Mouse (Mus musculus) hindbrain, embryonic 10.5 days (tissue): ENCODE measurements around the gene Tmem158. TPM values are rescaled to one million over a fixed set of nuclear protein-coding genes. Genes with fewer than 3 reads are reported as not detected.

Experiments
- DNase-seq: peaks from one replicate; pipeline ENCODE4 v3.0.0-alpha.2; 2017; ENCODE audit warnings: low spot score
- H3K27ac ChIP-seq: fragments of 300-500 bp; sonication (generic); 2 replicates; pipeline ENCODE4 v1.5.1; 2016; ENCODE audit warnings: mild to moderate bottlenecking, moderate library complexity
- H3K27me3 ChIP-seq: fragments of 300-500 bp; sonication (generic); 2 replicates; pipeline ENCODE4 v1.6.1; 2016; ENCODE audit warnings: mild to moderate bottlenecking; ENCODE audit not compliant: poor library complexity, insufficient read depth, severe bottlenecking
- H3K36me3 ChIP-seq: fragments of 300-500 bp; sonication (generic); 2 replicates; pipeline ENCODE4 v1.6.1; 2016; ENCODE audit warnings: mild to moderate bottlenecking, moderate library complexity
- H3K4me1 ChIP-seq: fragments of 300-500 bp; sonication (generic); replicated peaks from 2 replicates; pipeline ENCODE4 v1.6.1; 2016; ENCODE audit warnings: mild to moderate bottlenecking
- H3K4me3 ChIP-seq: fragments of 300-500 bp; sonication (generic); 2 replicates; pipeline ENCODE4 v1.5.1; 2016; ENCODE audit warnings: mild to moderate bottlenecking, moderate library complexity
- H3K9me3 ChIP-seq: fragments of 300-500 bp; sonication (generic); 2 replicates; pipeline ENCODE4 v1.6.1; 2016; ENCODE audit warnings: mild to moderate bottlenecking, moderate library complexity
- WGBS: fragments of 180-500 bp; shearing (Covaris S2); methylation state at CpG from one replicate; pipeline ENCODE4 v1.1.7; 2016; 5-methylcytosine and 5-hydroxymethylcytosine counted together
- polyA plus RNA-seq: library from polyadenylated mRNA; unstranded; fragments of >200 nt; fragmentation: Nextera tagmentation; extraction: Ambion mirVana; gene quantifications from 2 replicates; pipeline ENCODE4 v1.2.1, GENCODE M21; 2016

Gene Tmem158
- polyA plus RNA-seq, 1 experiment from 2014 or later, result 6.3 TPM

DNA sequence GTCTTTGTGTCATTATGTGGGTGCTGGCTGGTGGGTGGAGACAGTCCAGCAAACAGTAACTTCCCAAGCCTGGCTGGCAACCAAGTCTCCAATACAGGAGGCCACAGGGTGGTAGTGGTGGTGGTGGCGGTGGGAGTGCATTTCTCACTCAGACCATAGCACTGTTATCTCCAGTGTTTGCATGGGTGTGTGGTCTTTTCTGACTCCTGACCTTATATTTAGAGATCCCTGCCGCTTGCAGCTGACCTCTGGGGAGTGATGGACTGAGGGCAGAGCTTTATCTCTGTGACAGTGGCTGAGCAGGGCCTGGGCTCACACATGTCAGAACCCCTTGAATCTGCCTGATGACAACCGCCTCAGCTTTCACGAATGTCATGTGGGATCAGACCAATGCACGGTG is 14.1 kb upstream of the Tmem158 start:
- WGBS, result 83% methylated on average over 5 of the region's 5 CpGs
- no peaks in the 10 kb centered on the region for H3K4me1 ChIP-seq

DNA sequence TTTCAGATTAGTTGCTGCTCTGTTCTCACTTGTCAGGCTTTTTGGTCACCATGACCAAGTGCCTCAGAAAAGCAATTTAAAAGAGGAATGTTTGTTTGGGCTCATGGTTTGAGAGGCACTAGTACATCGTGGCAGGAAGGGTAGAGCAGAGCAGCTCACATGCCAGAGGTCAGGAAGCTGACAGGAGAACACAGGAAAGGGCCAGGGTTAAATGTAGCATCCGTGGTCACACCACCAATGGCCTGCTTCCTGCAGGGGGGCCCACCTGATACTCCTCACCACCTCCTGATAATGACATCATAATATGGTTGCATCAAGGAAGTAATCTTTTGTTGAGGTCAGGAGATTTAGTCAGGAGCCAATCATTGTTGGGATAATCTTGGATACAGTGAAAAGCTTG is 13.3 kb upstream of the Tmem158 start:
- Histone ChIP-seq H3K27me3 (no peaks in the 10 kb centered on the region), H3K36me3 (no peaks in the 10 kb centered on the region), H3K9me3 (no peaks in the 10 kb centered on the region), H3K27ac (no peak overlapping the region), H3K4me1 (no peaks in the 10 kb centered on the region), H3K4me3 (no peak overlapping the region)
- WGBS, result 54% methylated on average over 2 of the region's 2 CpGs
- DNase-seq, result no peak

More for the DNA sequence above, 14.1 kb upstream of the Tmem158 start:
- Histone ChIP-seq H3K27ac (no peak overlapping the region), H3K9me3 (no peaks in the 10 kb centered on the region), H3K36me3 (no peaks in the 10 kb centered on the region), H3K4me3 (no peak overlapping the region), H3K27me3 (no peaks in the 10 kb centered on the region)
- no peak for DNase-seq

DNA sequence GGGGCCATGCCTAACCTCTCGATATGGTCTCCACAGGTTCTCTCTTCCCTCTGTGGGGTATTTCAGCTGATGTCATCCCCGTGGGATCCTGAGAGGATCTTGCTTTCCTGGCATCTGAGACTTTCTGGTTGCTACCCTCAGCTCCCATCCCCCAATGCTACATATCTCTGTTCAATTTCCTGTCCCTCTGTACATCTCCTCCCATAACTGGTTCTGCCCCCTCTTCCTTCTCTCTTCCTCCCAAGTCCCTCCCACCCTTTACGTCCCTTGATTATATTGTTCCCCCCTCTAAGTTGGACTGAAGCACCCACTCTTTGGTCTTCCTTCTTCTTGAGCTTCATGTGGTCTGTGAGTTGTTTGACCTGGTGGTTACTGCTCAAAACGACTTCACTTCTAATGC is 11.0 kb upstream of the Tmem158 start:
- WGBS, result 78% methylated on average over 4 of the region's 4 CpGs
- Histone ChIP-seq H3K36me3 (no peaks in the 10 kb centered on the region), H3K4me3 (no peak overlapping the region), H3K27me3 (no peaks in the 10 kb centered on the region), H3K27ac (no peak overlapping the region), H3K4me1 (no peaks in the 10 kb centered on the region), H3K9me3 (no peaks in the 10 kb centered on the region)
- no peak for DNase-seq

DNA sequence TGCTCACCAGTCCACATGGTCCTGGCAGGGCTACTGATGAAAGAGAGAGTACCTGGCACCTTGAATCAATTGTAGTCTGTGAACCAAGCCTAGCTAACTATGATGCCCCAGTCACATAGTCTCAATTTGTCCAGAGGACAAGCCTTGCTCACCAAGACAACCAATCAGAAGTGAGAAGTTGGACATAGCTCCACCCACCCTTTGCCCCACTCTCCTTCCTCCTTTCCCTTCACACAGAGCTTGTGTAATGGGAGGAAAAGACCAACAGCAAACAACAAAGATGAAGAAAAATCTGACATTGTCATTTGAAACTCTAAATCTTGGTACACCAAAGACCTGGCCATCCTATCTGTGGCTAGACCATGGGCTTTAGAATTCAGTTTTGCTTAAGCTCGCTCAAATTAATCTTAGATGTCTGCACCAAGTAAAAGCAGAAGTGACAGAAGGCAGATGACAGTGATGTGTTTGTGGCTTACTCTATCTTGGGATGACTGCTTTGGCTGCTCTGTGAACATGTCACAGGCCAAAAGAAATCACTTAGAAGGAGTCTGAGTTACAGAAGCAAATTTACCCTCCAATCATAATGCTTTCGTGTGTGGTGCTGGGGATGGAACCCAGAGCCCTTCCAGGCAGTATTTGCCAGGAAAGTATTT is 9.5 kb upstream of the Tmem158 start:
- Histone ChIP-seq H3K4me1 (no peaks in the 10 kb centered on the region), H3K9me3 (no peaks in the 10 kb centered on the region), H3K36me3 (no peaks in the 10 kb centered on the region), H3K27me3 (no peaks in the 10 kb centered on the region), H3K4me3 (no peak overlapping the region), H3K27ac (no peak overlapping the region)
- no peak for DNase-seq
- WGBS, result 87% methylated on average over 2 of the region's 2 CpGs

DNA sequence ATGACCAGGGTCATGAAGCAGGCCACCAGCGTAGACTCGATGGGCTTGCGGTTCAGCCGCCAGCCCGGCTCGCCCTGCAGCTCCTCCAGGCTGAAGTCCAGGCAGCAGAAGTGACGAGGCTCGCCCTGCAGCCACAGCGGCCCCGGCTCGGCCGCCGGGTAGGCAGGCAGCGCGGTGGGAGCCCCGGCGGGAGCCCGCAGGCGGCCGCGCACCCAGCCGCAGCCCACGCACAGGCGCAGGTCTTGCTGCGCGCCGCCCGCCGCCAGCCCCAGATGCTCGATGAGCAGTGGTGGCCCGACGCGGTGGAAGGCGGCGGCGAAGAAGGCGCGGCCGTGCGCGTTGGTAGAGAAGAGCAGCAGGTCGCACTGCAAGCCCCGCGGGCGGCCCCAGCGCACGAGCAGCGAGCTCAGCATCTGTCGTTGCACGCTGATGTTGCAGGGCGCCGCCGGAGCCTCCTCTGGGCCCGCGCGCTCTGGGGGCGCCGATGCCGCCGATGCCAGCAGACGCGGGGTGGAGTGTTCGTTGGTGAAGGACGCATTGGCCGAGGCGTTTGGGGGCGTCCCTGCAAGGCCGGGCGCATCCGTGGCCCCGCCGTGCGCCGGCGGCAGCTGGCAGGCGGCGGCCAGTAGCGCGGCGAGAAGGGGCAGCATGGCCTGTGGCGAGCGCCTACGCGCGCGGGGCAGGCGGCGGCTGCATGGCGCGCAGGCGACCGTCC is 511 bp downstream of the Tmem158 start:
- Histone ChIP-seq H3K27me3 (peaks cover 46% of the 10 kb centered on the region), H3K27ac (peak overlapping the region; percentile 86), H3K4me3 (peak overlapping the region; percentile 74), H3K36me3 (no peaks in the 10 kb centered on the region), H3K9me3 (no peaks in the 10 kb centered on the region), H3K4me1 (peaks cover 19% of the 10 kb centered on the region)
- DNase-seq, result no peak
- WGBS, result under 1% methylated on average over 92 of the region's 92 CpGs

DNA sequence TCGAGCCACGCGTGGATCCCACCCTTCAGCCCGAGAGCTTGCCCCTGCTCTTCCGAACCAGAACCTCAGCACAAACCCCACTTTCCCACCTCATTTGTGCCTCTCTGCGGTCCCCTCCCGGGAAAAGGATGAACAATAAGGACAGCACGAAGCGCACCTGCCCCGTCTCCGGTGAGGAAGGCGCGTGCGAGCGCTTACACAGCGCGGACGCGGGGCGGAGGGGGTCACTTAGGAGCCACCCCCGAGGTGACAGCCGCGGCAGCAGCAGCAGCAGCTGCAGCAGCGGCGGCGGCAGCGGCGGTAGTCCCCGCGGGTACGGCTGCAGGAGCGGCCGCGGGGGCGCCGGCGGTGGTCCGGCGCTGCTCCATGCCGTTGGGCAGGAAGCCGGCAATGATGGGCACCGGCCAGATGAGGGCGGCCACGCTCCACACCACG is 1.1 kb downstream of the Tmem158 start:
- DNase-seq, result peak; percentile 90
- Histone ChIP-seq H3K4me3 (peak overlapping the region; percentile 74), H3K27ac (peak overlapping the region; percentile 86), H3K36me3 (no peaks in the 10 kb centered on the region), H3K27me3 (peaks cover 46% of the 10 kb centered on the region), H3K4me1 (peaks cover 19% of the 10 kb centered on the region), H3K9me3 (no peaks in the 10 kb centered on the region)
- WGBS, result under 1% methylated on average over 45 of the region's 45 CpGs

DNA sequence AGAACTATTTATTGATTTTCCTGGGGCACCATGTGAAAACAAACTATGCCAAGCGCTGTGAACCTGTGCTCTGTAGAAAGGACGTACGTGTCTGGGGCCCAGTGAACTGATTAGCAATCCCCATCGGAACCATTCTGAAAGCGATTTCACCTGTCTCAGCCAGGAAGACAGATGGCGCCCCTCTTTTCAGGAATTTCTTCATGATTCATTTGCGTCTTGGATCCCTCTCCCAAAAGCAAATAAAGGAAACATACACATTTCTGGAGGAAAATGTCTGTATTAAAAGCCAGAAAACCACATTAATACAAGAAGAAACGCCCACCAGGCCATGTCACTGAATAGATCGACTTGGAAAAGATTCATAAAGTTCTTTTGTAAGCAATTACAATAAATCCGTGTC is 1.8 kb downstream of the Tmem158 start:
- Histone ChIP-seq H3K4me3 (0 out of 2 replicates have a peak overlapping the region, but pooled peaks have one; percentile 74), H3K9me3 (no peaks in the 10 kb centered on the region)

DNA sequence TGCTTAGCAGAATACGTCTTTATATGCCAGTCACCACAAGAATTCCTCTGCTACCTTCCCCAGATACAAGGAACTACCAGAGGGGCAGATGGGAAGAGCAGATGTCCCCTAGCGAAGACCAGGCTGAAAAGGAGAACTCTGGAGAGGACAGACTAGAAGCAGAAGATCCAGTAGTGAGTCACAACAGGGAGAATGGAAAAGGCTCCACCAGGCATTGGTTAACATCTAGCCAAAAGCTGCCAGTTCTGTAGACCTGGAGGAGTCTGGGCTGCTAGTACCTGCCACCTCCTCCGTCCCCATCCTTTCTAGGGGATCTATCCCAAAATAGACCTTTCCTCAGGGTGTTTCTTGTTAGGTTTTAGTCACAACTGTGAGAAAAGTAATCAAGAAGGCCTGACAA is 4.8 kb downstream of the Tmem158 start:
- DNase-seq, result no peak
- Histone ChIP-seq H3K27ac (no peak overlapping the region), H3K4me3 (no peak overlapping the region), H3K36me3 (no peaks in the 10 kb centered on the region), H3K27me3 (peaks cover 24% of the 10 kb centered on the region), H3K4me1 (peaks cover 19% of the 10 kb centered on the region), H3K9me3 (no peaks in the 10 kb centered on the region)
- 81% methylated on average over 3 of the region's 3 CpGs for WGBS

More for the DNA sequence above, 1.8 kb downstream of the Tmem158 start:
- no peak overlapping the region for H3K27ac ChIP-seq
- peaks cover 19% of the 10 kb centered on the region for H3K4me1 ChIP-seq
- no peaks in the 10 kb centered on the region for H3K36me3 ChIP-seq
- peaks cover 42% of the 10 kb centered on the region for H3K27me3 ChIP-seq
- DNase-seq, result no peak
- 34% methylated on average over 10 of the region's 10 CpGs for WGBS

DNA sequence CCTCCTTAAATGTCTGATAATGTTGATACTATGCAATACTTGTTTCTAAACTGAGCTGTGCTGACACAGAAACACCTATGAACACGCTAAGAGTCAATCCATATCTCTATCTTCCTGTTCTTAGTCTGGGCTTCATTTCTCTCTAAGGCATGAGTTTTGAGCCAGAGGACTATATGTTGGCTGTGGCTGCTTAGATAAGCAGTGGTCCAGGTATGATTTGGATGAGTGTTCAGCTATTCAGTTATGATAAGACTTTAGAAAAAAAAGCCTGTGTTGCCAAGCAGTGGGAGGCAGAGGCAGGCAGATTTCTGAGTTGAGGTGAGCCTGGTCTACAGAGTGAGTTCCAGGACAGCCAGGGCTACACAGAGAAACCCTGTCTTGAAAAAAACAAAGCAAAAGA is 12.6 kb downstream of the Tmem158 start:
- no peak overlapping the region for H3K4me3 ChIP-seq
- WGBS, result 85% methylated on average over 1 of the region's 1 CpGs
- H3K27me3 ChIP-seq, result no peaks in the 10 kb centered on the region
- no peaks in the 10 kb centered on the region for H3K9me3 ChIP-seq
- H3K36me3 ChIP-seq, result no peaks in the 10 kb centered on the region
- H3K4me1 ChIP-seq, result 0 out of 2 replicates have a peak, but pooled peaks cover 2% of the 10 kb centered on the region
- no peak overlapping the region for H3K27ac ChIP-seq
- DNase-seq, result no peak

DNA sequence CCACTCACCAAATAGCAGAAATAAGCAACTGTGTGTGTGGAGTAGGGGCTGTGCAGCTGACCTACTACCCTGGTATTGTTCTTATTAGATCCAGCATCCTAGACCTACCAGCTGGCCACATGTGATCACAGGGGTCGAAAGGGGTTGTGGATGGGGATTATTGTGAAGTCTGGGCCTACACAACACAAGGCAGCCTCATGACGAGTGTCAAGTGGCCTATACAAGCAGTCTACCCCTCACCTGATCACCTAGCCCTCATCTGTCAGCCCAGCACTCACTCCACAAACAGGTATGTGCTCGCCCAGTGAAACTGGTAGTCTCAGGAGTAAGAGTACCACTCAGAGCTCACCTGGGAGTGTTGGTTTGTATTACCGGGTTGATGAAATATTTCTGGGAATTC is 15.4 kb downstream of the Tmem158 start:
- 81% methylated on average over 4 of the region's 4 CpGs for WGBS
- no peak for DNase-seq
- no peaks in the 10 kb centered on the region for H3K36me3 ChIP-seq

DNA sequence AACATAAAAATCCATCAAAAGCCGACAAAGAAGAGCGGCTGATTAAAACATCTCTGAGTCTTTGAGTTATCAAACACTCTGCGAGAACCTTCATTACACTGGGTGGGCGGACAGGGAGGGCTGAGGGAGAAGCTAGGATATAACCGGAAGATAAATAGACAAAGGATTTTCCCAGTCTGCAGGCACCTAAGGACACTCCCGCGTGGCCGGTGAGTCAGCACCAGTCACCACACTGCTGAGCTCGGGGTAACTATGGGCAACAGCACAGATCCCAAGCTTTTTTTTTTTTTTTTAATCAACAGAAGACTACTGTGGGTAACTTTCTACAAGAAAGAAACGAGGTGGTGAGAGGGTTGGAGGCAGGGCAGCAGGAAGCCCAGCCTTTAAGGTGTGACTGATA is 16.6 kb downstream of the Tmem158 start:
- H3K36me3 ChIP-seq, result no peaks in the 10 kb centered on the region
- H3K9me3 ChIP-seq, result no peaks in the 10 kb centered on the region
- H3K27me3 ChIP-seq, result no peaks in the 10 kb centered on the region
- WGBS, result 69% methylated on average over 10 of the region's 10 CpGs
- H3K4me3 ChIP-seq, result no peak overlapping the region
- DNase-seq, result no peak
- H3K4me1 ChIP-seq, result 0 out of 2 replicates have a peak, but pooled peaks cover under 1% of the 10 kb centered on the region
- no peak overlapping the region for H3K27ac ChIP-seq

More for the DNA sequence above, 15.4 kb downstream of the Tmem158 start:
- Histone ChIP-seq H3K27ac (no peak overlapping the region), H3K4me3 (no peak overlapping the region), H3K9me3 (no peaks in the 10 kb centered on the region), H3K27me3 (no peaks in the 10 kb centered on the region), H3K4me1 (no peaks in the 10 kb centered on the region)

DNA sequence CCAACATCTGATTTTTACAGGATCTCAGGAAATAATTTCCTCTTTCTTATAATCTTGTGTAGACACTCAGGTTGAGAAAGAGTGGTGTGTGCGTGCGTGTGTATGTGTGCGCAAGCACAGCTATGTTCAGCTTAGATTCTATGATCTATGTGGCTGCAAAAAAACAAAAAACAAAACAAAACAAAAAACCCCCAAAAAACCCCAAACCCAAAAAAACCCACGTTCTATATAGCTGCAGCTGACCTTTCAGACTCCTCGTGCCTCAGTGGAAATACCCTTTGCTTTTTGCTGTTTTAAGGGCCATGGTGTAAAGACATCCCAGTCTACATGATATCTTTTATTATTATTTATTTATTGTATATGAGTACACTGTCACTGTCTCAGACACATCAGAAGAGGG is 19.4 kb downstream of the Tmem158 start:
- H3K4me3 ChIP-seq, result no peak overlapping the region
- no peaks in the 10 kb centered on the region for H3K27me3 ChIP-seq
- H3K9me3 ChIP-seq, result no peaks in the 10 kb centered on the region
- no peak overlapping the region for H3K27ac ChIP-seq
- DNase-seq, result no peak
- H3K4me1 ChIP-seq, result peaks cover 18% of the 10 kb centered on the region
- no peaks in the 10 kb centered on the region for H3K36me3 ChIP-seq
- 94% methylated on average over 5 of the region's 5 CpGs for WGBS

DNA sequence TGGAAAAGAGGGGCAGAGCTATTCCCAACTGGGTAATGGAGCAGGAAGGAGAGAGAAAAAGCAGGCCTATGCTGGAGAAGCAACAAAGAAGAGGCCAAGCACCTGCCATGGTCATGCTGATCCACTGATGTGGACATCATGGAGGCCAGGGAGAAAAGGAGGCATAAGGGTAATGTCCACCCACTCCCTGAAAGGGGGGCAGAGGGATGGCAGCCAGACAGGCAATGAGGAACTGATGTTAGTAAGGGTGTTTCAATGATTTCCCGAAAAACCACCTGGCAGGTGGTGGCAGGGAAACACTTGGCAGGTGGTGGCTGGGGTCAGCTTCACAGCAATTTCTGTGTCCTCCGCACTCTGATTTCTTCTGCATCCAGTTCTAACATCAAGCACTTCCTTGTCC is 19.8 kb downstream of the Tmem158 start:
- H3K27ac ChIP-seq, result no peak overlapping the region
- no peaks in the 10 kb centered on the region for H3K36me3 ChIP-seq
- no peak for DNase-seq
- H3K27me3 ChIP-seq, result no peaks in the 10 kb centered on the region
- H3K4me1 ChIP-seq, result peaks cover 18% of the 10 kb centered on the region
- H3K9me3 ChIP-seq, result no peaks in the 10 kb centered on the region
- no peak overlapping the region for H3K4me3 ChIP-seq
- 97% methylated on average over 2 of the region's 2 CpGs for WGBS
